Mouse (Mus musculus): ENCODE measurements around the gene Lcn2. TPM values are rescaled to one million over a fixed set of nuclear protein-coding genes. Genes with fewer than 3 reads are reported as not detected.
A peak's percentile ranks its signal among the peaks of the same experiment; 100 is the strongest.

Lcn2 gene
- 1 to 10 TPM; 1.1 to 3.9 TPM for total RNA-seq (2021)
- long read RNA-seq, experiment 1, result 0 reads
- long read RNA-seq, experiment 2, partial matches to known transcripts, result 0 of 2 reads
- long read RNA-seq, experiment 2, other reads (novel, unspliced or antisense), result 0 of 2 reads

DNA sequence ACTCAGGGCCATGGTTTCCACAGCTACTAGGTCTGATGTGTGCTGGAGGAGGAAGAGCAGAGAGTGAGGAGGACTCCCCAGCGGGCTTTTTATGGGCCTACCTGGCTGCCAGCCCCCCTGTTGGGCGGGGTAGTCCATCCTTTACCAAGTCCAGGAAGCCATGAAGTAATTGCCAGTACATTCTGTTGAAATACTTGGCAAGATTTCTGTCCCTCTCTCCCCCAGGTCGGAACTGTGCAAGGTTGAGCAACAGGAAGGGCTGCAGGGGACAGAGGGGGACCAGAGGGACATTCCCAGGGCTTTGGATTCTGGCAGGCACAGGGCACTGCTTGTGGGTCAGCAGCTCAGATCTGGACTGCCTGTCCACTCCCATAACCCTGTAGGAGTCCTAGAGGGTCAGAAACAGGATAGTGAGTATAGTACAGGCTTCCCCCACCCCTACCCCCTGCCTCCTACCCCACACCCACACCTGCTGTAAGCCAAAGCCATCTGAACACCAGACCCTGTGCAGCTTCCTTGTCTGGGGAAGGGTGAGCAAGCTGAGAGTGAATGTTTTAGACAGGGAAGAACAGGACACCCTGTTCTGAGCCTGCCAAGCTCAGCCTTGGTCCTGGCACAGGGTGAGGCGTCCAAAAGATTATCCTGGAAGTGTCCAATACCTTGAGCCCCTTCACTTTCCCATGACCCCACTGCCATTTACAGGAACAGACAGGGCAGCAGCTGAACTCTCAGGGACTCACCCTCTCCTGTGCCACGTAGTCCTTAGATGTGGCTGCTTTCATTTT lies at the start of gene Lcn2:
Lcn2 (minus strand) TSS at position 547 of the 785 bp plus-strand sequence.
- DNase-seq, result peak in 1 of 2 experiments; percentile 53

DNA sequence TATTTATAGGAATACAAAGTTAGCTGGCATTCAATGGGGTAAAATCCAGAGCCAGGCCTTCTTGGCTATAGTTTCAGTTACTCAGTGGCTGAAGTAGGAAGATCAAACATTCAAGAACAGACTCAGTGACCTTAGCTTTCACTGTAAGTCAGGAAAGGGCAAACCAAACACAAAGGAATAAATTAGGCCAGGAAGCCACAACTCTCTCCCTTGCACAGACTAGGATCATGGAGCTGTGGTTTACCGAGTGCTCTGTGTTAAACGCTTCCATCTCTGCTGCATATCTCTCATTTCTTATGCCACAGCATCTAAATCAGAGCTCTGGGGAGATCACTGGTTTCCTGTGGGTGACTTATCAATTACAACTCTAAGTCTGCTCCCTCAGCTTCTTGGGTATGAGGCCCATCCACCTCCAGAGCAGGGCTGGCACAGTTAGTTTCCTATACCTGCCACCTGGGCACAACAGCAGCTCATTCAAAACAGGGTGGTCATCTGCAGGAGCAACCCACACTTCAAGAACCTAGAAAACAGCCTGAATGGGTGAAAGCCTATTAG lies 49.6 kb upstream of the Lcn2 start:
- DNase-seq, result no peak

GRCm38 (mm10) chr2:32436686-32437372 lies 48.8 kb upstream of the Lcn2 start:
- peak in 1 of 2 experiments; percentile 46 for DNase-seq

- DNase-seq, result peak; percentile 75 to 77
These were observed 42.9 kb upstream of the Lcn2 start for GRCm38 (mm10) chr2:32430701-32431676.

GRCm38 (mm10) chr2:32429215-32429891 lies 41.3 kb upstream of the Lcn2 start:
- no peak for DNase-seq

GRCm38 (mm10) chr2:32428262-32428722 lies 40.2 kb upstream of the Lcn2 start:
- DNase-seq, result peak; percentile 67 to 74

GRCm38 (mm10) chr2:32427720-32428119 lies 39.7 kb upstream of the Lcn2 start:
- no peak for DNase-seq

- peak in 1 of 2 experiments; percentile 48 for DNase-seq
These were observed 38.1 kb upstream of the Lcn2 start for GRCm38 (mm10) chr2:32426141-32426540.

- DNase-seq, result no peak
These were observed 37.5 kb upstream of the Lcn2 start for GRCm38 (mm10) chr2:32425568-32425967.

- no peak for DNase-seq
These were observed 36.7 kb upstream of the Lcn2 start for GRCm38 (mm10) chr2:32424796-32425195.

- peak; percentile 80 to 83 for DNase-seq
These were observed 35.7 kb upstream of the Lcn2 start for GRCm38 (mm10) chr2:32423481-32424331.

GRCm38 (mm10) chr2:32421851-32422251 lies 33.8 kb upstream of the Lcn2 start:
- no peak for DNase-seq

DNA sequence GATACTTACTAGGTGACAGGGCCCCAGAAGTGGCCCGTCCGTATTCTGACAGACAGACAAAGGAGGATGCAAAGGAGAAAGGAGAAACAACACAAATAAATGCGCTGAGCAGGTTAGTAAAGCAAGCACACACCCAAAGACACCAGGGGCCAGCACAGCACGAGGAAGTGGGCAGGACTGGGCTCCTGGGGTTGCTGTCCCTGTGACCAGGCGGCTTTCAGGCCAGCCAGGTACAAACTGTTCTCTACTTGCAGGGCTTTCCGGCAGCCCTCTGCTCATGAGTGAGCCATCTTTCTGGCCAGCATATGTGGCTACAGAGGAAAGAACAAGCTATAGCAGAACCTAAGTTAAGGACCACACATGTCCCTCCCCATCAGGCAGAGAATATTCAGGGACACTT lies 32.6 kb upstream of the Lcn2 start:
- no peak for DNase-seq

- no peak for DNase-seq
These were observed 32.1 kb upstream of the Lcn2 start for GRCm38 (mm10) chr2:32420066-32420608.

DNA sequence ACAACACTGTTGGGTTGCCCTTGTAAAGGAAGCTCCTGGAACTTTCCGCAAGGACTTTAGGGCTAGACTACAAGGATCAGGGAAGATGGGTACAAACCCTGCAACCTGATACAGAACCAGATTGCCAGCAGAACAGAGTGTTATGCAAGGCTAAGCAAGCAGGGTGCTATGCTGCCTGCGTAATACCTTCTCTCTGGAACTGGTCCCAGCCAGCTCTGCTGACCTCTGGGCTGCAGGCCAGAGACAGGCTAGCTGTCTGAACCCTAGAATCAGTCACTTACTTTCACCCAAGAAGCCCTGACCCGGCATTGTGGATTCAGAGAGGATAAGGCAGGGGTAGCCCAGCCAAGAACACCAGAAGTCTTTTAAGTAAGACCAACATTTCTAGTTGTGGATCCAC lies 31.3 kb upstream of the Lcn2 start:
- DNase-seq, result peak; percentile 89 to 90

DNA sequence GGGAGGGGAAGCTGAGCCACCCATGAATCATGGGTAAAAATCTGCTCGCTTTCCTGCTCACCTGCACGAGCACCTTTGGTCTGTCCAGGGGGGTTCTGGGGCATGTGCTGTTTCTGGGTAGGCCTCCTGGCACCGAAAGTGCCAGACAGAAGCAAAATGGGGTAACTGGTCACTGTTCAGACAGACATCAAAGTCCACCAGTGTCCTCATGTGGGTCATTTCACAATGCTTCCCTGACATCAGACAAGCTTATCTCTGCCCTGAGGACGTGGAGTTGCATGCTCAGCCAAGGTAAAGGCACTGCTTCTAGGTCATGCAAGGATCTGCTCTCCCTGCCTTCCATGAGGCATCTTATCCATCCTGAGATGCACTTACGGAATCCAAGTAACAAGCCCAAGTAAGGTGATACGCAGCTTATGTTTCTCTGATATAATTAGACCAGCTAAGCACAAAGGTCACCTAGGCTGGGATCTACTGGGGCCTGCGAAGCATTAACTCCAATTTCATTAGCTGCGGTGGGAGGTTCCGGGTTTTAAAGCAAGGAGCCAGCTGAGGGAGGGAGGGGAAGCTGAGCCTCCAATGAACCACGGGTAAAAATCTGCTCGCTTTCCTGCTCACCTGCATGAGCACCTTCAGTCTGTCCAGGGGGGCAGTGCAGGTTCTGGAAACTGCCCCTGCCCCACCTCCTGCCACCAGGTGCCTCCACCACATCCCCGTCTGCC lies 30.5 kb upstream of the Lcn2 start:
- DNase-seq, result no peak

DNA sequence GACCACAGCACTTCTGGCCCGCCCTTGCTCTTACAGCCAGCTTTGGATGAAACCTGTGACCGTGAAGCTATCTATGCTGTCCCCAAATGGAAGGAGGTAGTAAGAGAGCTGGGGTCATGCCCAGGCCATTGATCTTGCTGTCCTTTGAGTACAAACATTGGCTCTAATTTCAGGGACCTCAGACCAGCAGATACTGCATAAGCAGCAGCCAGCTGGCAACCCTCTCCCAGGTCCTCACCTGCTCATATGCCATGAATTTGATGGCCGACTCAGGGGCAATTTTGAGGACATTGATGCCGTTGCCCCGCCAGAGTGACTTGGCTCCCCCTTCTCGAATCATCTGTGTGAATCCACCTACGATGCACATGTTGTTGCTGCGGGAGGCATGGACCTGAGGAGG lies 29.4 kb upstream of the Lcn2 start:
- DNase-seq, result no peak

- no peak for DNase-seq
These were observed 28.5 kb upstream of the Lcn2 start for GRCm38 (mm10) chr2:32416556-32416955.

- DNase-seq, result no peak
These were observed 27.7 kb upstream of the Lcn2 start for GRCm38 (mm10) chr2:32415801-32416200.

Measured in adrenal gland, postnatal 36 days (tissue).